Mouse (Mus musculus) CH12.LX (cell line): ENCODE data around the gene Syt1. TPM values are rescaled to one million over a fixed set of nuclear protein-coding genes. Genes with fewer than 3 reads are reported as not detected.

Source experiments
- DNase-seq: peaks from one replicate; pipeline ENCODE4 v3.0.0-alpha.2; 2013; ENCODE audit errors: extremely low read depth
- H3K27ac ChIP-seq: 2 replicates; pipeline ENCODE4 v1.5.1; 2012; ENCODE audit warnings: low read depth, mild to moderate bottlenecking, control low read depth, moderate library complexity; ENCODE audit not compliant: insufficient read depth
- H3K27me3 ChIP-seq: replicated peaks from 2 replicates; pipeline ENCODE3; 2012; ENCODE audit warnings: inconsistent platforms
- H3K36me3 ChIP-seq, 2 experiments: replicated peaks in 1 of 2; 2 replicates each; pipeline versions ENCODE3 to v1.6.1; 2012; ENCODE audit warnings: inconsistent platforms in 1 of 2, low read length in 1 of 2, mild to moderate bottlenecking in 1 of 2, mixed read lengths in 1 of 2, moderate library complexity in 1 of 2; ENCODE audit not compliant: control insufficient read depth in 1 of 2, insufficient read depth in 1 of 2
- H3K4me1 ChIP-seq, 2 experiments: 2 replicates each; pipeline ENCODE4 v1.6.1; 2012; ENCODE audit warnings: inconsistent platforms in 1 of 2, moderate library complexity in 1 of 2; ENCODE audit not compliant: insufficient read depth in 2 of 2, control insufficient read depth in 1 of 2
- H3K4me2 ChIP-seq: 2 replicates; pipeline ENCODE4 v1.6.1; 2012; ENCODE audit warnings: low read depth, mild to moderate bottlenecking, control low read depth; ENCODE audit not compliant: poor library complexity, insufficient read depth, severe bottlenecking
- H3K4me3 ChIP-seq, 3 experiments: fragments of 150-350 bp in 1 of 3; sonication (generic) in 1 of 3; replicated peaks in 1 of 3; 2 replicates each; pipeline versions ENCODE3 to v1.5.1; 2011 to 2012; ENCODE audit warnings: low read depth in 2 of 3, low read length in 2 of 3, mild to moderate bottlenecking in 2 of 3, moderate library complexity in 2 of 3, control low read depth in 1 of 3, improper control_type of control experiment in 1 of 3, inconsistent platforms in 1 of 3, mixed read lengths in 1 of 3; ENCODE audit not compliant: poor library complexity in 1 of 3
- H3K79me2 ChIP-seq: replicated peaks from 2 replicates; pipeline ENCODE4 v1.6.1; 2012; ENCODE audit warnings: mild to moderate bottlenecking, moderate library complexity; ENCODE audit not compliant: control insufficient read depth, poor library complexity, insufficient read depth, severe bottlenecking; ENCODE audit errors: extremely low read depth
- H3K9ac ChIP-seq: 2 replicates; pipeline ENCODE4 v1.6.1; 2012; ENCODE audit warnings: low read depth, mild to moderate bottlenecking, control low read depth, moderate library complexity; ENCODE audit not compliant: insufficient read depth
- H3K9me3 ChIP-seq: replicated peaks from 2 replicates; pipeline ENCODE3; 2012; ENCODE audit warnings: low read length, inconsistent platforms, mixed read lengths
- CTCF ChIP-seq, 2 experiments: IDR thresholded peaks in 1 of 2; conservative IDR thresholded peaks in 1 of 2; 2 replicates each; pipeline ENCODE4 v1.5.1; 2011 to 2012; ENCODE audit warnings: low read depth in 2 of 2, low read length in 2 of 2, improper control_type of control experiment in 1 of 2, inconsistent platforms in 1 of 2, mild to moderate bottlenecking in 1 of 2, moderate library complexity in 1 of 2
- E2F4 ChIP-seq: IDR thresholded peaks from 2 replicates; pipeline ENCODE4 v1.6.1; 2011; ENCODE audit warnings: low read depth, low read length, improper control_type of control experiment; ENCODE audit not compliant: insufficient replicate concordance
- GABPA ChIP-seq: IDR thresholded peaks from 2 replicates; pipeline ENCODE4 v1.6.1; 2012; ENCODE audit warnings: low read depth, low read length, improper control_type of control experiment, inconsistent platforms; ENCODE audit not compliant: insufficient replicate concordance
- IRF4 ChIP-seq: IDR thresholded peaks from 2 replicates; pipeline ENCODE4 v1.6.1; 2014; ENCODE audit warnings: low read depth, mild to moderate bottlenecking, inconsistent platforms, low read length, improper control_type of control experiment
- JUN ChIP-seq: IDR thresholded peaks from 2 replicates; pipeline ENCODE4 v1.6.1; 2011; ENCODE audit warnings: low read depth, mild to moderate bottlenecking, low read length, improper control_type of control experiment, moderate library complexity; ENCODE audit not compliant: insufficient read depth
- JUND ChIP-seq: conservative IDR thresholded peaks from 2 replicates; pipeline ENCODE4 v1.6.1; 2011; ENCODE audit warnings: low read depth, low read length, improper control_type of control experiment
- MAFK ChIP-seq: IDR thresholded peaks from 2 replicates; pipeline ENCODE4 v1.6.1; 2011; ENCODE audit warnings: low read length, improper control_type of control experiment; ENCODE audit not compliant: insufficient replicate concordance
- MAX ChIP-seq: IDR thresholded peaks from 2 replicates; pipeline ENCODE4 v1.6.1; 2011; ENCODE audit warnings: low read length, improper control_type of control experiment
- MAZ ChIP-seq: IDR thresholded peaks from 2 replicates; pipeline ENCODE4 v1.6.1; 2012; ENCODE audit warnings: low read depth, mild to moderate bottlenecking, inconsistent platforms, low read length, improper control_type of control experiment, moderate library complexity
- MEF2A ChIP-seq: IDR thresholded peaks from 2 replicates; pipeline ENCODE4 v1.6.1; 2014; ENCODE audit warnings: low read depth, mild to moderate bottlenecking, inconsistent platforms, low read length, improper control_type of control experiment, borderline replicate concordance
- MXI1 ChIP-seq: IDR thresholded peaks from 2 replicates; pipeline ENCODE4 v1.6.1; 2011; ENCODE audit warnings: mild to moderate bottlenecking, low read depth, low read length, improper control_type of control experiment
- NELFE ChIP-seq: IDR thresholded peaks from 2 replicates; pipeline ENCODE4 v1.6.1; 2011; ENCODE audit warnings: low read depth, low read length, improper control_type of control experiment
- POLR2A ChIP-seq: IDR thresholded peaks from 2 replicates; pipeline ENCODE4 v1.6.1; 2011; ENCODE audit warnings: low read depth, mild to moderate bottlenecking, improper control_type of control experiment, low read length
- POLR2AphosphoS2 ChIP-seq: IDR thresholded peaks from 2 replicates; pipeline ENCODE4 v1.6.1; 2011; ENCODE audit warnings: low read depth, low read length, improper control_type of control experiment
- RAD21 ChIP-seq: IDR thresholded peaks from 2 replicates; pipeline ENCODE4 v1.6.1; 2011; ENCODE audit warnings: low read depth, mild to moderate bottlenecking, low read length, improper control_type of control experiment, moderate library complexity
- SIN3A ChIP-seq: IDR thresholded peaks from 2 replicates; pipeline ENCODE4 v1.6.1; 2012; ENCODE audit warnings: low read length, improper control_type of control experiment, inconsistent platforms
- SMC3 ChIP-seq: IDR thresholded peaks from 2 replicates; pipeline ENCODE4 v1.6.1; 2011; ENCODE audit warnings: low read depth, low read length, improper control_type of control experiment
- TBP ChIP-seq: conservative IDR thresholded peaks from 2 replicates; pipeline ENCODE4 v1.6.1; 2011; ENCODE audit warnings: low read depth, low read length, improper control_type of control experiment
- UBTF ChIP-seq: IDR thresholded peaks from 2 replicates; pipeline ENCODE4 v1.6.1; 2012; ENCODE audit warnings: low read depth, mild to moderate bottlenecking, inconsistent platforms, low read length, improper control_type of control experiment, moderate library complexity
- USF1 ChIP-seq: IDR thresholded peaks from 2 replicates; pipeline ENCODE4 v1.6.1; 2014; ENCODE audit warnings: low read depth, mild to moderate bottlenecking, inconsistent platforms, low read length, improper control_type of control experiment
- USF2 ChIP-seq: conservative IDR thresholded peaks from 2 replicates; pipeline ENCODE4 v1.6.1; 2011; ENCODE audit warnings: low read depth, low read length, improper control_type of control experiment
- ZC3H11A ChIP-seq: IDR thresholded peaks from 2 replicates; pipeline ENCODE4 v1.6.1; 2012; ENCODE audit warnings: low read depth, mild to moderate bottlenecking, inconsistent platforms, low read length, improper control_type of control experiment
- ZNF384 ChIP-seq: IDR thresholded peaks from 2 replicates; pipeline ENCODE4 v1.6.1; 2012; ENCODE audit warnings: low read depth, low read length, improper control_type of control experiment, inconsistent platforms
- dilution Hi-C: fragments of 300-500 bp; cut with MboI; formaldehyde crosslinking; loops from 2 replicates; pipeline ENCODE4 v1.14.3; 2020; ENCODE audit warnings: low sequenced_read_pairs; ENCODE audit not compliant: extremely low pct_unique_long_range_greater_than_20kb, extremely low pct_ligation_motif_present
- in situ Hi-C: fragments of 300-500 bp; cut with MboI; formaldehyde crosslinking; loops from 3 replicates; pipeline ENCODE4 v1.14.3; 2019; ENCODE audit warnings: low sequenced_read_pairs, low pct_ligation_motif_present, low pct_unique_long_range_greater_than_20kb, mixed read lengths
- polyA plus RNA-seq: library from polyadenylated mRNA; unstranded; fragments of >175 nt; gene quantifications from 2 replicates; pipeline ENCODE4 v1.2.1, GENCODE M21; 2012; ENCODE audit warnings: low read depth; ENCODE audit not compliant: insufficient read length
- total RNA-seq, 2 experiments: library from RNA; depleted of rRNA; stranded (reverse); fragments of 300-350 nt in 1 of 2; fragments of >200 nt in 1 of 2; gene quantifications; 2 replicates each; pipeline ENCODE4 v1.2.3; 2012 to 2014

Gene Syt1
- total and polyA plus RNA-seq, 3 experiments, result not detected

- H3K4me2 ChIP-seq, result no peak overlapping the region
- no peak for DNase-seq
- no peak overlapping the region for H3K4me3 ChIP-seq
- H3K9me3 ChIP-seq, result no peaks in the 10 kb centered on the region
- H3K27me3 ChIP-seq, result no peaks in the 10 kb centered on the region
- TF ChIP-seq MAFK, result no peak
- TF ChIP-seq RAD21, result no peak
- TF ChIP-seq MXI1, result no peak
- TF ChIP-seq GABPA, result no peak
- no peak for TF ChIP-seq MEF2A
- no peak for TF ChIP-seq ZC3H11A
- TF ChIP-seq IRF4, result no peak
- TF ChIP-seq SIN3A, result no peak
- no peak overlapping the region for H3K9ac ChIP-seq
- dilution Hi-C loops (no loop called here), in situ Hi-C loops (no loop called here)
- no peaks in the 10 kb centered on the region for H3K79me2 ChIP-seq
- H3K27ac ChIP-seq, result no peak overlapping the region
- no peaks in the 10 kb centered on the region for H3K36me3 ChIP-seq
- no peaks in the 10 kb centered on the region for H3K4me1 ChIP-seq
Measured at GRCm38 (mm10) chr10:108660295-108660694, 350.5 kb downstream of the Syt1 start.

- Histone ChIP-seq H3K9me3 (no peaks in the 10 kb centered on the region), H3K27ac (no peak overlapping the region)
- no peak for TF ChIP-seq USF2
- no peak for TF ChIP-seq MAZ
- TF ChIP-seq E2F4, result no peak
- TF ChIP-seq CTCF (conservative IDR thresholded peaks at IDR 0.05 in 1 of 2, IDR thresholded peaks at IDR 0.05 in 1 of 2; ENCODE audit: low read depth in 2 of 2, low read length in 2 of 2), result no peak
- TF ChIP-seq, all 38 proteins: peak for 0
- no peak for DNase-seq
- dilution Hi-C loops, result no loop called here
- no peaks in the 10 kb centered on the region for H3K4me1 ChIP-seq
- in situ Hi-C loops, result no loop called here
- H3K79me2 ChIP-seq, result no peaks in the 10 kb centered on the region
- no peaks in the 10 kb centered on the region for H3K36me3 ChIP-seq
- H3K9ac ChIP-seq, result no peak overlapping the region
- H3K4me3 ChIP-seq, result no peak overlapping the region
- no peaks in the 10 kb centered on the region for H3K27me3 ChIP-seq
- H3K4me2 ChIP-seq, result no peak overlapping the region
Measured at GRCm38 (mm10) chr10:108658300-108658699, 352.5 kb downstream of the Syt1 start.

- Histone ChIP-seq H3K27me3 (no peaks in the 10 kb centered on the region), H3K9me3 (no peaks in the 10 kb centered on the region), H3K36me3 (no peaks in the 10 kb centered on the region), H3K4me2 (no peak overlapping the region), H3K9ac (no peak overlapping the region), H3K27ac (no peak overlapping the region), H3K4me3 (no peak overlapping the region), H3K79me2 (no peaks in the 10 kb centered on the region), H3K4me1 (no peaks in the 10 kb centered on the region)
- dilution Hi-C loops (no loop called here), in situ Hi-C loops (no loop called here)
- TF ChIP-seq USF1 (no peak), JUN (no peak), POLR2AphosphoS2 (no peak), SMC3 (peak; percentile 12; the same call in 1 of the 2 replicates), CTCF (conservative IDR thresholded peaks at IDR 0.05 in 1 of 2, IDR thresholded peaks at IDR 0.05 in 1 of 2; ENCODE audit: low read depth in 2 of 2, low read length in 2 of 2) (peak in 1 of 2 experiments; percentile 45; a peak in 2 of 4 replicates), MAX (no peak), MAZ (no peak), IRF4 (no peak), ZNF384 (no peak), GABPA (no peak), TBP (no peak), POLR2A (no peak), NELFE (no peak), UBTF (no peak), JUND (no peak)
- DNase-seq, result no peak
Measured at GRCm38 (mm10) chr10:108657669-108658068, 353.1 kb downstream of the Syt1 start.
